Mouse (Mus musculus): ENCODE data around the gene Nmi. TPM values are rescaled to one million over a fixed set of nuclear protein-coding genes. Genes with fewer than 3 reads are reported as not detected.
"Not testable (repeated sequence)": the region's sequence is repeated elsewhere in the genome, so short reads cannot be mapped to it uniquely, and the experiment has no call there.

Gene Nmi
- total RNA-seq (2018; cell fraction: chromatin; rRNA removed): 10 to 100 TPM in 22 of 26 experiments, 1 to 10 TPM in 4; 3.1 to 77.4 (median 40.2) TPM
- total RNA-seq (2018; cell fraction: cytosol; rRNA removed): 100 to 1,000 TPM in 1 of 26 experiments, 10 to 100 TPM in 25; 21.1 to 103 (median 56.9) TPM
- 10 to 100 TPM in 24 of 26 experiments, 1 to 10 TPM in 2; 6.9 to 75.9 (median 39.1) TPM for total RNA-seq (2018; cell fraction: nucleus; rRNA removed)
- polyA plus RNA-seq (2018): 33.1 to 51.7 TPM (median 44.5 TPM) in 3 replicates

DNA sequence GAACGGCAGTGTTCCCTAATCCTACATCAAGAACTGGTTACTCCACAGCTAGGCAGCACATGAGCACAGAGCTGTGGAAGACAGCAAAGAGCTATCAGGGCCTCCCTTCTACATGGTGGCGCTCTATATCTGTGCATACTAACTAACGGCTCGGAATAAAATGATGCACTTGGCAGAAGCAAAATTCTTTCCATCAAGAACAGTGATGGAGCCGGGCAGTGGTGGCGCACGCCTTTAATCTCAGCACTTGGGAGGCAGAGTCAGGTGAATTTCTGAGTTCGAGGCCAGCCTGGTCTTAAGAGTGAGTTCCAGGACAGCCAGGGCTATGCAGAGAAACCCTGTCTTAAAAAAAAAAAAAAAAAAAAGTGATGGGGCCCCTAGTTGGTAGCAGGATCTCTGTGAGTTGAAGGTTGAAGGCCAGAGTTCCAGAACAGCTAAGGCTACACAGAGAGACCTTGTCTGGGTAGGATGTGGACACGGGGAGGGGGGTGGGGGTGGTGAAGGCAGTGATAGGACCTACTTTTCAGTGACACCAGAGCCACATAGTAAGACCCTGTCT, at the start of gene Nmi:
Gene Nmi (minus strand): TSS at position 85 of the 559 bp plus-strand sequence.
- peaks cover 34% of the 10 kb centered on the region; the same call in 1 of the 2 replicates for H3K79me2 ChIP-seq (ENCODE audit: inconsistent target)
- H3K27ac ChIP-seq: peak within 1 kb of the TSS; percentile 75
- whole genome bisulfite sequencing (ENCODE audit: missing documents): 99% methylated on average over 9 of the region's 9 CpGs
- H3K4me3 ChIP-seq (ENCODE audit: inconsistent target): peak within 1 kb of the TSS; percentile 43
- no peaks in the 10 kb centered on the region for H3K36me3 ChIP-seq (ENCODE audit: inconsistent target)

DNA sequence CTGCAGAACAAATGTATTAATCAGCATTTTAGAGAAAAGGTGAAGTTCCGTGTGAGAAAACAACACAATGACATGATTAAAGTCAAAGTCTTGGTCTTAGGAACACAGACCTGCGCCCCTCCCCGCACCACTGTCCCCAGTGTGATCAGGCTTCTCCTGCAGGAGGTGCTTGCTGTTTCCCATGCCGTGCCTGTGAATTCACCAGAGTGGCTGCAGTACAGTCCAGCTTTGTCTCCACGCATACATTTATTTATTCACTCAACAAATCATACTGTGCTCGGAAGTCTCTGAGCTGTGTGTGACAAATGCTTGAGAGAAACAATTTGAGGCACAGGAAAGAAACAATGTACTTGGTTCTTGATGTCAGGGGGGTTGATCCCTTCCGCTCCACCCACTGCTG, 43.1 kb upstream of the Nmi start:
- Histone ChIP-seq H3K36me3 (ENCODE audit: inconsistent target) (no peaks in the 10 kb centered on the region), H3K79me2 (ENCODE audit: inconsistent target) (no peaks in the 10 kb centered on the region), H3K4me3 (ENCODE audit: inconsistent target) (no peak overlapping the region), H3K27ac (no peak overlapping the region)
- WGBS (ENCODE audit: missing documents): 67% methylated on average over 7 of the region's 7 CpGs

DNA sequence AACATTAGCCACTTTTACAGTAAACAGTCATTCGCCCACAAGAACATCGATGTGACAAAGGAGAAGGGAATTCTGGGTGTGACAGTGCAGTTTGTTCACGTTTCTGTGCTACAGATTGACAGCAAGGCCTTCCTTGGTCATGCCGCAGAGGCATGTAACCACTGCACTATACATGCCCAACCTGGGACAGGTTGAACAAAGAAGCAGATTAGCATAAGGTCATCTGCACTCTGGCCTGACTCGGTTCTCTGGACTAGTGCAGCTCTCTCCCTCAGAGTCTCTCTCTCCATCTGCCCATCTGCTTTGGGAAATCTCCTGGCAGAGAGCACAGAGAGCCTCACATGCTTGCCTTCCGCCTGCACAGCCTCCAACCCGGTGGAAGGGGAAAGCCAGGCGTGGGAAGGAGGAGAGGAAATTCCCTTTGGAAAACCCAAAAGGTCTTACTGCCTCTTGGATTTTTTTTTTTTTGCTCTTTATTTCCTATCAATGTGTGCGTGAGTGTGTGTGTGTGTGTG, 40.1 kb upstream of the Nmi start:
- H3K36me3 ChIP-seq (ENCODE audit: inconsistent target): no peaks in the 10 kb centered on the region
- H3K4me3 ChIP-seq (ENCODE audit: inconsistent target): no peak overlapping the region
- no peaks in the 10 kb centered on the region for H3K79me2 ChIP-seq (ENCODE audit: inconsistent target)
- WGBS (ENCODE audit: missing documents): 84% methylated on average over 9 of the region's 9 CpGs
- no peak overlapping the region for H3K27ac ChIP-seq

DNA sequence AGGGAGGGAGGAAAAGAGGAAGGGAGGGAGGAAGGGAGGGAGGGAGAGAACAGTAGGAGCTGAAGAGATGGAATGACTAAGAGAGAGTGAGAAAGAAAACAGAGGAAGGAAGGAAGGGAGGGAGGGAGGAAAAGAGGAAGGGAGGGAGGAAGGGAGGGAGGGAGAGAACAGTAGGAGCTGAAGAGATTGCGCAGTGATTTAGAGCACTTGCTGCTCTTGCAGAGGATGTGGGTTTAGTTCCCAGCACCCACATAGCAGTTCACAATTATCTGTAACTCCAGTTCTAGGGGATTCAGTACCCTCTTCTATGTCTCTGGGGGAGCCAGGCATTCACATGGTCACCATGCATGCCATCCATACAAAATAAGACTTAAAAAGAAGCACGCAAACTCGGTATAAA, 38.5 kb upstream of the Nmi start:
- 83% methylated on average over 3 of the region's 3 CpGs for WGBS (ENCODE audit: missing documents)
- not testable (repeated sequence) for H3K4me3 ChIP-seq (ENCODE audit: inconsistent target); H3K79me2 ChIP-seq (ENCODE audit: inconsistent target); H3K27ac ChIP-seq; H3K36me3 ChIP-seq (ENCODE audit: inconsistent target)

DNA sequence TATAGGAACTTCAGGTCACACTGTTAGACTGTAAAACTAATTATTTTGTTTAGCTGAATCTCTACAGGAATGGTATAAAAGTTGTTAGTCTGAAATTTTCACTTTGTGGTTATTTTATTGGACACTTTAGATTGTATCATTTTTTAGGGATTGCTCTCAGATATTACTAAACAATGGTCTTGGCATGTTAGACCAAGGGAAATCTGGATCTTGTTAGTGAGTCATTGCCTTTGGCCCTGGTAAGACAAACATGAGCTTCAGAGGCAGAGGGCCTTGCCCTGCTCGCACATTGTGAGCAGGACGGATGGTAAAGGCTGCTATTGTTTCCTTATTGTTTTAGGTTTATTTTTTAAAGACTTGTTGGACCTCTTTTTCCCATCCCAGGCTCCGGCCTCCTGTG, 33.1 kb upstream of the Nmi start:
- WGBS (ENCODE audit: missing documents): 90% methylated on average over 3 of the region's 3 CpGs
- Histone ChIP-seq H3K4me3 (ENCODE audit: inconsistent target) (no peak overlapping the region), H3K27ac (no peak overlapping the region), H3K36me3 (ENCODE audit: inconsistent target) (no peaks in the 10 kb centered on the region), H3K79me2 (ENCODE audit: inconsistent target) (no peaks in the 10 kb centered on the region)

DNA sequence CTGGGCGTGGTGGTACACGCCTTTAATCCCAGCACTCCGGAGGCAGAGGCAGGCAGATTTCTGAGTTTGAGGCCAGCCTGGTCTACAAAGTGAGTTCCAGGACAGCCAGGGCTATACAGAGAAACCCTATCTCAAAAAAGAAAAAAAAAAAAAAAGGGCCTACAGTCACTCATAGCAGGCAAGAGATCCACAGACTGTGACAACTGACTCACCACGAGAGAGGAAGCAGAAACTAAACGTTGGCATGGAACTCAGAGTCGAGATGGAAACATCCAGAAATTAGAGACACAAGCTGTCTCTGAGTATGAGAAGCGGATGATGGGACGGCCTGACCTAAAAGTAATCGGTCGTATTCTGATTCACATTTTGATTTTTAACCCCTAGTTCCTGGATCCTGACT, 29.0 kb upstream of the Nmi start:
- not testable (repeated sequence) for H3K79me2 ChIP-seq (ENCODE audit: inconsistent target); H3K36me3 ChIP-seq (ENCODE audit: inconsistent target); H3K27ac ChIP-seq; H3K4me3 ChIP-seq (ENCODE audit: inconsistent target)
- 57% methylated on average over 7 of the region's 10 CpGs for WGBS (ENCODE audit: missing documents)

DNA sequence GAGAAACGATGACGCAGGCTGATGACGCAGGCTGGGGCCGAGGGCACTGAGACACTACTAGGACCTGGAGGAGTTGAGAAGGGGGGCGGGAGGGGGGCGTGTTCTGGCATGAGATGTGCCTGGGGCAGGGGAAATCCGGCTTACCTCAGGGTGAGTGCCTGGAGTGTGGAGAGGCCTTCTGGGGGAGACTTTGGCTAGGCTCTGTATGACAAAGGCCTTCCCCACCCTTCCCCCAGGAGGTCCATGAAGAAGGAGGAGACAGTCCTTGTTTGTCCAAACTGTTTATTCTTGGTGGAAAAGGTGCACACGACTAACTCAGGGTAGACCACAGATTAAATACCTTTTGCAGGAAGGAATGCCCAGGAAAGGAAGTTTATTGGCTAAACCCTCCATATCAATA, 28.2 kb upstream of the Nmi start:
- H3K36me3 ChIP-seq (ENCODE audit: inconsistent target): no peaks in the 10 kb centered on the region
- no peak overlapping the region for H3K27ac ChIP-seq
- H3K79me2 ChIP-seq (ENCODE audit: inconsistent target): no peaks in the 10 kb centered on the region
- 96% methylated on average over 7 of the region's 8 CpGs for WGBS (ENCODE audit: missing documents)
- no peak overlapping the region for H3K4me3 ChIP-seq (ENCODE audit: inconsistent target)

DNA sequence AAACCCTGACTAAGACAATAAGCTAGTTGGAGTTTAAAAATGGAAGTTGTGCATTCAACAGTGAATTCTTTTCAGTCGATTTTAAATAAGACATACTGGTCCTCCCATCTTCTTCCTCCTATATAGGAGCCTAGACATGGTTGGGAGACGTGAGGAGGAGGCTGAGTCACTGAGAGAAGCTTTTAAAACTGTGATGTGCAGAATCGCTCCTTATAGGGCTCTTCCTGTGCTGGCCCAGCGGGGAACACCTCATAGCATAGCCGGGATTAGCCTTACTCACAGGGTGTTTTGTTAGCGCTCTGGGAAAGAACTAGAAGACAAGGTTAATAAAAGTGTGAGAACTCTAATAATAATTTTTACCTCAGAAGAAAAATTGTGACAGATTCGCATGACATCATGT, 26.7 kb upstream of the Nmi start:
- Histone ChIP-seq H3K4me3 (ENCODE audit: inconsistent target) (no peak overlapping the region), H3K79me2 (ENCODE audit: inconsistent target) (no peaks in the 10 kb centered on the region), H3K36me3 (ENCODE audit: inconsistent target) (no peaks in the 10 kb centered on the region), H3K27ac (no peak overlapping the region)
- 85% methylated on average over 7 of the region's 7 CpGs for WGBS (ENCODE audit: missing documents)

DNA sequence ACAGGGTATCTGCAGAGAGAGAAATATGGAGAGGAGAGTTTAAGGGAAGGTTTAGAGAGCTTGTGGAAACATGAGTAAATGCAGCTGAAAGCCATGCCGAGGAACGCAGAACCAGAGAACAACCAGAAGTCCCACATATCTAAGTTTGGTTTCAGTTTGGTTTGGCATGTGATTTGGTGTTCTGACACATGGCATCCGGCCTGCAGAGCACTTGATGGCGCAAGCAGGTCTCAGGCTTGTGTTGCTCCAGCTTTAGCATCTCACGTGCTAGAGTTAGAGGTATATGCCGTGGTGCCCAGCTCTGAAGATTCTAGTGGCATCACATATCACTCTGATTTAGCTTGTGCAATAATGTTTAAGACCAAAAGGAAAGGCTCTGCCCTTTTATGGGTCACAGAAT, 18.2 kb upstream of the Nmi start:
- Histone ChIP-seq H3K36me3 (ENCODE audit: inconsistent target) (no peaks in the 10 kb centered on the region), H3K27ac (no peak overlapping the region), H3K79me2 (ENCODE audit: inconsistent target) (no peaks in the 10 kb centered on the region), H3K4me3 (ENCODE audit: inconsistent target) (no peak overlapping the region)
- WGBS (ENCODE audit: missing documents): 24% methylated on average over 6 of the region's 6 CpGs

DNA sequence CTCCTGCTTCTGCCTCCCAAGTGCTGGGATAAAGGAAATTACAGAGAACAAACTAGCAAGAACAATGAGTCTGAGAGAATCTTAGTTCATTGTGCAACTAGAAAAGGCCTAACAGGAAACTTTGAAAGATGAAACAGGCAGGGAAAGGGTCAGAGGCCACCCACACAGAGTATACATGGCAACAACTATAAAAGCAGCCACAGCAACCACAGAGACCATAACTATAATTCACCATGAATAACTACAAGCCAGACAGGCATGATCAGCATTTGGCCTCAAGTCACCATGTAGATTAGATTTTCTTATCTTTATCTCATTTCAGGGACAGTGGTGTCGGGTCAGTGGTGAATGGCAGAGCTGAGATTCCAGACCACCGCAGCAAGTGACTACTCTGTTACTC, 16.3 kb upstream of the Nmi start:
- WGBS (ENCODE audit: missing documents): 92% methylated on average over 2 of the region's 2 CpGs
- H3K27ac ChIP-seq: no peak overlapping the region
- no peaks in the 10 kb centered on the region for H3K36me3 ChIP-seq (ENCODE audit: inconsistent target)
- H3K79me2 ChIP-seq (ENCODE audit: inconsistent target): no peaks in the 10 kb centered on the region
- no peak overlapping the region for H3K4me3 ChIP-seq (ENCODE audit: inconsistent target)

DNA sequence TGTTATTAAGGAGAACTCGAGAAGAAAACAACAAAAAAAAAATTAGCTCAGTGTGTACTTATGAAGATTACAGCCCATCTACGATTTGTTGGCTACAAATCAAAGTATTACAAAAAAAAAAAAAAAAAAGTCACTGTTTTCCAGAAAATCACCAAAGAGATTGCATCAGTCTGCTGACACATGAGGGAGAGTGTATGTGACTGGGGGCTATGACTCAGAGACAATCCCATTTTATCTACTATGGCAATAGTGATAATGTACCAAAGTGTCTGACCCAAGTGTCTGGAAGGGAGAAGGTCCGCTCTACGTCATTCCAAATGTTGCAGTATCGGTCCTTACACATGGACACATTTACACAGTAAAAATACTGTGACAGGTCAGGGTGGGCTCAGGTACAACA, 13.4 kb upstream of the Nmi start:
- Histone ChIP-seq H3K36me3 (ENCODE audit: inconsistent target) (no peaks in the 10 kb centered on the region), H3K4me3 (ENCODE audit: inconsistent target) (no peak overlapping the region), H3K79me2 (ENCODE audit: inconsistent target) (no peaks in the 10 kb centered on the region), H3K27ac (no peak overlapping the region)
- WGBS (ENCODE audit: missing documents): 96% methylated on average over 4 of the region's 5 CpGs

DNA sequence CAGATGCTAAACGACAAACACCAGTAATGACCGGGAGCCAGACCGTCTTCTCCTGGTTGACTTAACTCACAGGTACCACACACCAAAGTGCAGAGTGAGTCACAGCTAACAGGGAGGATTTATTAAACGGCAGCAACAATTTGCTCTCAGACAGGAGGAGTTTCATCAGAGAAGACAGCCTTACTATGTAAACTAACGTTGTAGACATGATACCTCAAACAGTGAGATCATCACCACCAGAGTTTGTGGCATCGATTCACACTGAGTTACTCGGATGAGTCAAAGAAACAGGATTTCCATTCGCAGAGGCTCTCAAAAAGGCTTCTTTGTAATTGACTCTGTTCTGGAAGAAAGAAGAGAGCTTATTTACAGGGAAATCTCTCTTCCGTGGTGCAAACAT, 12.9 kb upstream of the Nmi start:
- Histone ChIP-seq H3K36me3 (ENCODE audit: inconsistent target) (no peaks in the 10 kb centered on the region), H3K4me3 (ENCODE audit: inconsistent target) (no peak overlapping the region), H3K79me2 (ENCODE audit: inconsistent target) (no peaks in the 10 kb centered on the region), H3K27ac (no peak overlapping the region)
- WGBS (ENCODE audit: missing documents): 87% methylated on average over 9 of the region's 9 CpGs

DNA sequence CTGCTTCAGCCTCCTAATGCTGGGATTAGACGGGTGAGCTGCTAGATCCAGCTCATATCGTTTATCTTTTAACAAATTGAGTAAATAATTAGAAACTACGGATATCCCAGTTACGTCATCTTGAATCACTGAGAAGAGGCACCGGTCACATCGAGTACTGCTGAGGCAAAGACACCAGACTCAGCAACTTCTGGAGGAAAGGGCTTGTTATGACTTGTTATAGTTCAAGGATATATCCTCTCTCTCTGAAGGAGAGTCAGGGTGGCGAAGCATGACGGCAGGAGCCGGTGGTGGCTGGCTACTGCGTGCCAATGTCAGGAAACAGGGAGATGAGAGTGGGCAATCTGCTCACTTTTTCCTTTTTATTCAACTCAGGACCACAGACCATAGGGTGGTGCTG, 11.9 kb upstream of the Nmi start:
- Histone ChIP-seq H3K36me3 (ENCODE audit: inconsistent target) (no peaks in the 10 kb centered on the region), H3K79me2 (ENCODE audit: inconsistent target) (no peaks in the 10 kb centered on the region), H3K27ac (no peak overlapping the region), H3K4me3 (ENCODE audit: inconsistent target) (no peak overlapping the region)
- 95% methylated on average over 10 of the region's 10 CpGs for WGBS (ENCODE audit: missing documents)

DNA sequence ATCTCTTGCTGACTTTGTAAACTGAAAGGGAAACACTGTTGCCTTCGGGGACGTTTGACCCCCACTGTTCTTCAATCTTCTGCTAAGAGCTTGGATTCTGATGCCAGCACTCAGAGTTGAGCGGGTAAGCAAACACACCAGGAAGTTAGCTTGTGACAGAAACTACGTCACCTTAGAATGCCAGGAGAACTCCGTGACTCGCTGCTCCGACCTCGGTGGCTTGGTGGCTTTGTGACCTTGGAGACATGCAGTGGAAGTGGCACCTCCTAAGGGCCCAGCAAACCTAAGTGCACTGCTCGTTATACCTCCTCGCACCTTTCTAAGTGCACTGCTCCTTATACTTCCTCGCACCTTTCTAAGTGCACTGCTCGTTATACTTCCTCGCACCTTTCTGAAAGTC, 9.0 kb upstream of the Nmi start:
- H3K4me3 ChIP-seq (ENCODE audit: inconsistent target): no peak overlapping the region; the same call in 1 of the 2 replicates

DNA sequence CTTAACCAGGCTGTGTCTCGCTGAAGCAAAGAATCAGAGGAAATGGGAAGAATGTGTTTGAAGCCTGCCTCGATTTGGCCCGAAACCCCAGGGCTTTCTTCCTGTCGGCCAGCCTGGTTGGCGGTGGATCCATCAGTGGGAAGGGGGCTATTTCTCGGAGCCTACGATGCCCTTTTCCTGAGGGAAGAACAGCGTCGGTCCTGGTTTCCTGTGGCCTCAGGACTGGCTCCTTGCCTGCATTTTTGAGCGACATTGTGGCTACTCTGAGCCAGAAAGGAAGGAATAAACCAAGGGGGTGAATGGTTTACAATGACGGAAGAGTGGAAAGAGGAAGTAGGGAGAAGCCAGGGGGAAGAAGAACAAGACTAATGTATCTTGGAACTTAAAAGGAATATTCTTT, 8.3 kb upstream of the Nmi start:
- peak overlapping the region; percentile 37 for H3K27ac ChIP-seq
- H3K4me3 ChIP-seq (ENCODE audit: inconsistent target): no peak overlapping the region
- 7% methylated on average over 11 of the region's 11 CpGs for WGBS (ENCODE audit: missing documents)
- no peaks in the 10 kb centered on the region for H3K36me3 ChIP-seq (ENCODE audit: inconsistent target)
- no peaks in the 10 kb centered on the region for H3K79me2 ChIP-seq (ENCODE audit: inconsistent target)

More for the DNA sequence above, 9.0 kb upstream of the Nmi start:
- no peaks in the 10 kb centered on the region for H3K79me2 ChIP-seq (ENCODE audit: inconsistent target)
- WGBS (ENCODE audit: missing documents): 30% methylated on average over 13 of the region's 13 CpGs
- no peaks in the 10 kb centered on the region for H3K36me3 ChIP-seq (ENCODE audit: inconsistent target)
- peak overlapping the region; percentile 28; the same call in 1 of the 2 replicates for H3K27ac ChIP-seq
